Mouse (Mus musculus): Measurements from ENCODE around the gene Slc9a1.

DNA sequence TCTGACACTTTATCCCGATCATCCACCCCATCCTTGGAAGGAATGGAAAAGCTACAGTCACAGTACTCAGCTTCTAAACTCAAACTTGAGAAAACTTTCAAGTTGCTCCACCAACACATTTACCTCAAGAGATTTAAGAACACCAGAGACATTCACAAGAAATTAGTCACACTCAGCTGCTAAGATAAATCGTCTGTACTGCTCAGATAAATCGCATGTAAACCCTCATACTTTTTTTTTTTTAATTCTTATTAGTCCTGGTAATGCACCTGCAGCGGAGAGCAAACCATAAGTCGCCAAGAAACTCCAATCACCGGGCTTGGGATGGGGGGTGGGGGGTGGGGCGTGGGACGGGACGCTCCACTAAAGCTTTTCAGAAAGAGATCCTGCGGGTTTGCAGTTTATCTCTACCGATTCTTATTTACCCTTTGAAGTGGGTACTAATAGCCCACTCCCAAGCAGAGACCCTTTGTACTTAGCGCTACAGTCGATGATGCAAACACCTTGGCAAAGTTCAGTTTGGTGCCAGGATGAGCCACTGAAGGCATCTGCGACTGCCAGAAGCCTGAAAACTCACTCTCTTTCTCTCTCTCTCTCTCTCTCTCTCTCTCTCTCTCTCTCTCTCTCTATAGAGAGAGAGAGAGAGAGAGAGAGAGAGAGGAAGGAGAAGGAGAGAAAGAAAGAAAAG is 31.5 kb upstream of the Slc9a1 start:
- TF ChIP-seq TAL1 (conservative IDR thresholded peaks at IDR 0.05; ENCODE audit: low read depth, low read length) = no peak
- no peak for TF ChIP-seq GATA1 (IDR thresholded peaks at IDR 0.05; ENCODE audit: borderline replicate concordance, low read length)
- TF ChIP-seq CTCF (IDR thresholded peaks at IDR 0.05; ENCODE audit: low read depth, low read length) = no peak
- no peak for TF ChIP-seq GATA2 (IDR thresholded peaks at IDR 0.05; ENCODE audit: borderline replicate concordance, low read depth, low read length)
- no peak for TF ChIP-seq POLR2AphosphoS5 (IDR thresholded peaks at IDR 0.05; ENCODE audit: insufficient replicate concordance, low read depth, low read length)

Measured in G1E (cell line).